Comparison of ENCODE assay signal across 9 mouse cellular contexts in the genomic region with DNA sequence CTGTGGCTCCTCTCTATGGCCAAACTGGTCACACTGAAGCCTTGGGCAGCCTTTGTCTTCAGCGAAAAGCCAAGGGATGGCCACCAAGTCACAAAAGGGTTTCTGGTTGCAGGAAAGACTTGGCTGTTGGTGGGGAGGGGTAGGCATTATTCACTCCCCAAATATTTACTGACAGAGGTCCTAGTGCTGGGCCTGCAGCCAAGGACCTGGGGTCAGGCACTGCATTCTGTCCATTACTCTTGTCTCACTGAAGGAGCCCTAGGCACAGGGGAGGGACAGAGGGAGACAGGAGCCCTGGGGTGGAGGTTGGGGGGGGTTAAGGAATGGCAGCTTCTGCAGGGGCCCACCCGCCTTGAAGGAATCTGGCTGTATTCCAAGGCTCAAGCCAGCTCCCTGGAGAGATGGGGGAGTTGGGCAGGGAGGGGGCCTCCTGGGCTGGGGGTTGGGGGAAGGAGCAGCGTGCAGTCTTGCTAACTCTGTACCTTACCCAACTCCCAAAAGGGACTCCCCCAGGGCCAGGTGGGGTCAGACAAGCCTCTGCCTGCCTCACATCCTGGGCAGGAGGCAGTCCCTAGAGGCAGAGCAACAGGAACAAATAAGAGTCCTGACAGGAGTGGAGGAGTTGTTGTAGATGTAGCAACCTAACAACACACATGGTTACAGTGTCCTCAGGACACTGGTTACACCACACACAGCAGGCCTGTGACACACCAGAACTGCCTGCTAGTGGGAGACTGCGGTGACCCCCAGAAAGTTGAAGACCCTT. TPM values are rescaled to one million over a fixed set of nuclear protein-coding genes. Genes with fewer than 3 reads are reported as not detected.
DNase-seq lines count a peak whose midpoint lies in the region; ATAC-seq and TF ChIP-seq lines count a peak whose summit lies in the region.
"Had no signal": no experiment of that assay in that cellular context is flagged by ENCODE, and none has a peak within 500 bp of the region (broad histone marks: within the 10 kb centered on the region; RNA-seq: fewer than 3 reads in every experiment).

No protein-coding gene starts in this region.

- no peak overlapping the region for H3K4me2 ChIP-seq in hindbrain, embryonic 15.5 days
- no peak overlapping the region for H3K4me2 ChIP-seq in hindbrain, embryonic 14.5 days (replicated peaks)
- peak overlapping the region; percentile 75 for H3K4me2 ChIP-seq in CH12.LX (ENCODE audit: insufficient read depth, low read depth, poor library complexity, severe bottlenecking)
- H3K4me2 ChIP-seq in liver, embryonic 13.5 days, result no peak overlapping the region

- H3K9ac ChIP-seq in hindbrain, embryonic 15.5 days, result no peak overlapping the region
- no peak overlapping the region for H3K9ac ChIP-seq in hindbrain, embryonic 14.5 days
- peak overlapping the region; percentile 11 for H3K9ac ChIP-seq in CH12.LX (ENCODE audit: insufficient read depth, low read depth)
- H3K9ac ChIP-seq in liver, embryonic 13.5 days, result no peak overlapping the region

- peak; percentile 95 for TF ChIP-seq EP300 in CH12.LX (IDR thresholded peaks at IDR 0.05; ENCODE audit: low read length)

- peak; percentile 56; the same call in 1 of the 2 replicates for ATAC-seq in hindbrain, embryonic 15.5 days (ENCODE audit: low FRiP score, low read depth)
- no peak for ATAC-seq in hindbrain, embryonic 14.5 days (ENCODE audit: low FRiP score)
- peak; percentile 54 for ATAC-seq in liver, embryonic 13.5 days (ENCODE audit: low read depth)

- no peak for DNase-seq in hindbrain, embryonic 14.5 days (ENCODE audit: low spot score)
- peak; percentile 95 for DNase-seq in CH12.LX (ENCODE audit: extremely low read depth)
- DNase-seq in brain, embryonic 14.5 days (ENCODE audit: low read depth), result peak; percentile 31
- DNase-seq in liver, embryonic 13.5 days, result no peak
- DNase-seq in thymus, postnatal 36 days, result no peak
- no peak for DNase-seq in urinary bladder, postnatal 4 days (ENCODE audit: low spot score in 2 of 2)

- H3K36me3 ChIP-seq in hindbrain, embryonic 15.5 days, result no peaks in the 10 kb centered on the region
- H3K36me3 ChIP-seq in hindbrain, embryonic 14.5 days (replicated peaks; ENCODE audit: control insufficient read depth, insufficient read depth), result no peaks in the 10 kb centered on the region
- H3K36me3 ChIP-seq in CH12.LX (replicated peaks in 1 of 2; ENCODE audit: control insufficient read depth in 1 of 2, insufficient read depth in 1 of 2, low read length in 1 of 2), result no peaks in the 10 kb centered on the region
- H3K36me3 ChIP-seq in liver, embryonic 13.5 days, result no peaks in the 10 kb centered on the region

- no peaks in the 10 kb centered on the region for H3K79me2 ChIP-seq in CH12.LX (replicated peaks; ENCODE audit: control insufficient read depth, extremely low read depth, insufficient read depth, poor library complexity, severe bottlenecking)

- in situ Hi-C loops in CH12.LX (cut with MboI; ENCODE audit: low pct_ligation_motif_present, low pct_unique_long_range_greater_than_20kb, low sequenced_read_pairs), result no loop called here

- peak; percentile 68 for TF ChIP-seq POLR2A in CH12.LX (IDR thresholded peaks at IDR 0.05; ENCODE audit: low read depth, low read length)
- no peak for TF ChIP-seq POLR2A in brain, embryonic 14.5 days (IDR thresholded peaks at IDR 0.05; ENCODE audit: borderline replicate concordance, extremely low read depth, insufficient read depth, insufficient read length, poor library complexity, severe bottlenecking)

- no peaks in the 10 kb centered on the region for H3K9me3 ChIP-seq in hindbrain, embryonic 15.5 days
- no peaks in the 10 kb centered on the region for H3K9me3 ChIP-seq in hindbrain, embryonic 14.5 days (ENCODE audit: control insufficient read depth, low read length)
- H3K9me3 ChIP-seq in CH12.LX (replicated peaks; ENCODE audit: low read length), result peaks cover 6% of the 10 kb centered on the region
- no peaks in the 10 kb centered on the region for H3K9me3 ChIP-seq in liver, embryonic 13.5 days (replicated peaks)

- H3K27me3 ChIP-seq in hindbrain, embryonic 15.5 days, result no peaks in the 10 kb centered on the region
- H3K27me3 ChIP-seq in hindbrain, embryonic 14.5 days (ENCODE audit: control insufficient read depth, insufficient read depth, low read length), result no peaks in the 10 kb centered on the region
- no peaks in the 10 kb centered on the region for H3K27me3 ChIP-seq in CH12.LX (replicated peaks)
- peaks cover 23% of the 10 kb centered on the region for H3K27me3 ChIP-seq in liver, embryonic 13.5 days

- no peak overlapping the region for H3K27ac ChIP-seq in hindbrain, embryonic 15.5 days (replicated peaks)
- no peak overlapping the region for H3K27ac ChIP-seq in hindbrain, embryonic 14.5 days
- peak overlapping the region; percentile 79; the same call in 1 of the 2 replicates for H3K27ac ChIP-seq in CH12.LX (ENCODE audit: insufficient read depth, low read depth)
- H3K27ac ChIP-seq in liver, embryonic 13.5 days, result no peak overlapping the region; the same call in 1 of the 2 replicates

- 48% methylated on average over 4 of the region's 4 CpGs for WGBS in hindbrain, embryonic 15.5 days
- 51% methylated on average over 4 of the region's 4 CpGs for WGBS in hindbrain, embryonic 14.5 days
- WGBS in liver, embryonic 13.5 days (ENCODE audit: insufficient replicate concordance), result 56% methylated on average over 4 of the region's 4 CpGs

- no peak for TF ChIP-seq CTCF in CH12.LX (conservative IDR thresholded peaks at IDR 0.05 in 1 of 2, IDR thresholded peaks at IDR 0.05 in 1 of 2; ENCODE audit: low read depth in 2 of 2, low read length in 2 of 2)
- no peak for TF ChIP-seq CTCF in brain, embryonic 14.5 days (IDR thresholded peaks at IDR 0.05; ENCODE audit: borderline replicate concordance, extremely low read depth, insufficient read depth, insufficient read length)

- dilution Hi-C loops in CH12.LX (cut with MboI; ENCODE audit: extremely low pct_ligation_motif_present, extremely low pct_unique_long_range_greater_than_20kb, low sequenced_read_pairs), result no loop called here

- TF ChIP-seq RAD21 in CH12.LX (IDR thresholded peaks at IDR 0.05; ENCODE audit: low read depth, low read length), result no peak

- H3K4me3 ChIP-seq in hindbrain, embryonic 15.5 days, result no peak overlapping the region
- H3K4me3 ChIP-seq in hindbrain, embryonic 14.5 days (replicated peaks; ENCODE audit: low read length), result no peak overlapping the region
- no peak overlapping the region for H3K4me3 ChIP-seq in CH12.LX (replicated peaks in 1 of 3; ENCODE audit: low read depth in 2 of 3, low read length in 2 of 3, poor library complexity in 1 of 3)
- H3K4me3 ChIP-seq in liver, embryonic 13.5 days (replicated peaks), result no peak overlapping the region

- H3K4me1 ChIP-seq in hindbrain, embryonic 15.5 days (replicated peaks), result peaks cover 4% of the 10 kb centered on the region; the same call in 1 of the 2 replicates
- H3K4me1 ChIP-seq in hindbrain, embryonic 14.5 days (replicated peaks; ENCODE audit: control insufficient read depth, insufficient read depth, low read length), result 0 out of 2 replicates have a peak, but pooled peaks cover 7% of the 10 kb centered on the region
- H3K4me1 ChIP-seq in CH12.LX (ENCODE audit: control insufficient read depth in 1 of 2, insufficient read depth in 2 of 2), result peaks cover 47 to 78% of the 10 kb centered on the region in 2 experiments
- H3K4me1 ChIP-seq in liver, embryonic 13.5 days (replicated peaks), result peaks cover 13% of the 10 kb centered on the region

TF ChIP-seq in CH12.LX, 34 proteins besides CTCF, POLR2A, EP300 and RAD21 (continues in another document):
- no peak for TF ChIP-seq E2F4 (IDR thresholded peaks at IDR 0.05; ENCODE audit: insufficient replicate concordance, low read depth, low read length)
- TF ChIP-seq MEF2A (IDR thresholded peaks at IDR 0.05; ENCODE audit: borderline replicate concordance, low read depth, low read length), result peak; percentile 93
- TF ChIP-seq ETS1 (conservative IDR thresholded peaks at IDR 0.05; ENCODE audit: low read depth, low read length), result peak; percentile 86
- TF ChIP-seq SMC3 (IDR thresholded peaks at IDR 0.05; ENCODE audit: low read depth, low read length), result no peak
- 0 out of 2 replicates have a peak, but pooled peaks have one; percentile 14 for TF ChIP-seq RCOR1 (conservative IDR thresholded peaks at IDR 0.05; ENCODE audit: low read depth, low read length)
- TF ChIP-seq IRF4 (IDR thresholded peaks at IDR 0.05; ENCODE audit: low read depth, low read length), result peak; percentile 89

RNA-seq across cellular contexts. Expression of gene Itga3, which starts 20.2 kb away (rescaled TPM):
- polyA plus RNA-seq in hindbrain, embryonic 15.5 days (2015; fragmentation: Nextera tagmentation; extraction: Ambion mirVana), result 17.9 and 19.8 TPM in 2 replicates
- polyA plus RNA-seq in hindbrain, embryonic 14.5 days (2014; fragmentation: Nextera tagmentation; extraction: Ambion mirVana), result 15.6 and 16.9 TPM in 2 replicates
- total RNA-seq in CH12.LX (2012; rRNA removed), result 34.9 and 53.0 TPM in 2 replicates
- 5.5 and 5.8 TPM in 2 replicates for total RNA-seq in CH12.LX (2014; rRNA removed)
- 8.3 and 9.0 TPM in 2 replicates for polyA plus RNA-seq in CH12.LX (2012; ENCODE audit: insufficient read length, low read depth)
- polyA plus RNA-seq in brain, embryonic 14.5 days (2012; rRNA removed), result 23.4 and 29.3 TPM in 2 replicates
- polyA plus RNA-seq in liver, embryonic 13.5 days (2015; fragmentation: Nextera tagmentation; extraction: Ambion mirVana), result 1.8 and 1.9 TPM in 2 replicates

RNA-seq across cellular contexts. Expression of gene Dlx3, which starts 23.1 kb away (rescaled TPM):
- 0.19 and 0.54 TPM in 2 replicates for polyA plus RNA-seq in hindbrain, embryonic 15.5 days (2015; fragmentation: Nextera tagmentation; extraction: Ambion mirVana)
- 0.07 and 0.27 TPM in 2 replicates for polyA plus RNA-seq in hindbrain, embryonic 14.5 days (2014; fragmentation: Nextera tagmentation; extraction: Ambion mirVana)
- total RNA-seq in CH12.LX (2012; rRNA removed) (0.21 and 0.55 TPM in 2 replicates), CH12.LX (2014; rRNA removed) (0.08 TPM in 2 replicates)
- polyA plus RNA-seq in CH12.LX (2012; ENCODE audit: insufficient read length, low read depth), result 0.17 and 0.22 TPM in 2 replicates
- 0.26 and 0.92 TPM in 2 replicates for polyA plus RNA-seq in brain, embryonic 14.5 days (2012; rRNA removed)
- 0.03 TPM in 2 replicates for polyA plus RNA-seq in liver, embryonic 13.5 days (2015; fragmentation: Nextera tagmentation; extraction: Ambion mirVana)
- total RNA-seq: liver, adult 2 months had no signal
- polyA plus RNA-seq: liver, adult 2 months; neural tube, embryonic 14.5 days had no signal

RNA-seq across cellular contexts. Expression of gene Dlx4, which starts 49.3 kb away (rescaled TPM):
- polyA plus RNA-seq in hindbrain, embryonic 15.5 days (2015; fragmentation: Nextera tagmentation; extraction: Ambion mirVana), result not detected in 2 replicates
- polyA plus RNA-seq in hindbrain, embryonic 14.5 days (2014; fragmentation: Nextera tagmentation; extraction: Ambion mirVana), result not detected in 2 replicates
- total RNA-seq in CH12.LX (2012; rRNA removed), result 0.21 and 0.25 TPM in 2 replicates
- not detected in 2 replicates for total RNA-seq in CH12.LX (2014; rRNA removed)
- not detected in 2 replicates for polyA plus RNA-seq in CH12.LX (2012; ENCODE audit: insufficient read length, low read depth)
- 0.10 TPM in 2 replicates for polyA plus RNA-seq in brain, embryonic 14.5 days (2012; rRNA removed)
- 0.09 TPM in 1 of 2 replicates, not detected in the other for polyA plus RNA-seq in liver, embryonic 13.5 days (2015; fragmentation: Nextera tagmentation; extraction: Ambion mirVana)
- total RNA-seq: liver, adult 2 months had no signal
- polyA plus RNA-seq: neural tube, embryonic 14.5 days had no signal

RNA-seq across cellular contexts. Expression of gene Pdk2, which starts 55.6 kb away (rescaled TPM):
- 26.2 and 33.4 TPM in 2 replicates for polyA plus RNA-seq in hindbrain, embryonic 15.5 days (2015; fragmentation: Nextera tagmentation; extraction: Ambion mirVana)
- polyA plus RNA-seq in hindbrain, embryonic 14.5 days (2014; fragmentation: Nextera tagmentation; extraction: Ambion mirVana), result 22.7 and 25.2 TPM in 2 replicates
- total RNA-seq in CH12.LX (2012; rRNA removed) (not detected in 2 replicates), CH12.LX (2014; rRNA removed) (not detected in 2 replicates)
- not detected in 2 replicates for polyA plus RNA-seq in CH12.LX (2012; ENCODE audit: insufficient read length, low read depth)
- polyA plus RNA-seq in brain, embryonic 14.5 days (2012; rRNA removed), result 17.9 and 26.1 TPM in 2 replicates
- polyA plus RNA-seq in liver, embryonic 13.5 days (2015; fragmentation: Nextera tagmentation; extraction: Ambion mirVana), result 5.8 and 8.6 TPM in 2 replicates

Comparison
In these comparisons a context has a peak if more than half of its experiments do, and no peak if none do; other contexts are left out.
1. DNase-seq: peak in CH12.LX (single experiment) and brain, embryonic 14.5 days (single experiment); none in hindbrain, embryonic 14.5 days (single experiment), liver, embryonic 13.5 days (single experiment), thymus, postnatal 36 days (0 of 2) and urinary bladder, postnatal 4 days (0 of 2).